Mouse (Mus musculus): ENCODE data around the gene Vmn2r112. TPM values are rescaled to one million over a fixed set of nuclear protein-coding genes. Genes with fewer than 3 reads are reported as not detected.
"Not testable (repeated sequence)": the region's sequence is repeated elsewhere in the genome, so short reads cannot be mapped to it uniquely, and the experiment has no call there.

Vmn2r112 gene
- total RNA-seq (2021) (not detected), polyA plus RNA-seq (2012; rRNA removed) (not detected in 2 replicates)
- long read RNA-seq = 0 reads

GRCm38 (mm10) chr17:22600651-22601050, at the start of gene Vmn2r112:
Gene Vmn2r112, plus strand, starts transcription at chr17:22600951.
- H3K4me1 ChIP-seq (ENCODE audit: control insufficient read depth, insufficient read depth, low read length); H3K79me2 ChIP-seq (replicated peaks; ENCODE audit: control insufficient read depth, insufficient read depth, low read length); intact Hi-C loops (cut with DNase I): not testable (repeated sequence)

DNA sequence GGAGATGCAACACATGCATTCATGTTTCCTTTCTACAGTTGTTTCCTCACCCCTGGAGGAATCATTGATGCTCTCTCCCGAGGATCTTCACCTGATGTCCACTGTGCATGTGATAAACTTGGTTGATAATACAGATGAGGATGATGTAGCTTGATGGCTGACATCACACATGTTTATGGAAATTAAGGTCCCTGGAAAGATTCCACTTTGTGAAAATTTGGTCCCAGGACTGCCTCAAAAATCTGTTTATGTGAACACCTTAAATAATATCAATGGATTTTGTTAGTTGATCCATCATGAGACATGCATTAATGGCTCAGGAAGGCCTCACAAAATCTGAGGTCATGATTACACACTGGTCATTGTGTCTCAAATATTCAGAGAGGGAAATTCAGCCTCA, 27.4 kb upstream of the Vmn2r112 start, which contains the start of gene Vmn2r111:
Gene Vmn2r111, minus strand, starts transcription at position 101 of the 400 bp plus-strand sequence.
- not testable (repeated sequence) for H3K27ac ChIP-seq

More at GRCm38 (mm10) chr17:22600651-22601050, at the start of gene Vmn2r112:
- not testable (repeated sequence) for H3K27ac ChIP-seq; H3K9ac ChIP-seq (ENCODE audit: low read depth, low read length); DNase-seq; H3K4me3 ChIP-seq; H3K27me3 ChIP-seq (ENCODE audit: control insufficient read depth, insufficient read depth, low read length); H3K36me3 ChIP-seq (ENCODE audit: control insufficient read depth, insufficient read depth, low read length)

DNA sequence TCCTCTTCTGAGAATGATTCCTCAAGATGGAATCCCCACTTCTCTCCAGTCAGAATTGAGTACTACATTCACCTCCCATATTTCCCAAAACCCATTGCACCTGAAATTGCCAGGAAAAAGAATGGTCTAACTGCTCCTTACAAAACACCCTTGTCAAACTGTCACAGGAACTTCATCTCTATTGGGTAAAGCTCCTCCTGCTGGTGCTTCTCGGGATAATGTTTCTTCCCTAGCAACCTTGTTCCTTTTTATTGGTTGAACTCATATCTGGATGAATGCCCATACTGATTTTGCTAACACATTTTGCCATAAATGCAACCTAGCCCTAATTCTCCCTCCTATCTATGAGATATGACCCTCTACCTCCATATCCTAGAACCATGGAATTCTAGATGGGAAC, 29.9 kb downstream of the Vmn2r112 start:
- Histone ChIP-seq H3K36me3 (ENCODE audit: control insufficient read depth, insufficient read depth, low read length) (no peaks in the 10 kb centered on the region), H3K4me3 (no peak overlapping the region), H3K9ac (ENCODE audit: low read depth, low read length) (no peak overlapping the region), H3K79me2 (replicated peaks; ENCODE audit: control insufficient read depth, insufficient read depth, low read length) (no peaks in the 10 kb centered on the region), H3K27me3 (ENCODE audit: control insufficient read depth, insufficient read depth, low read length) (no peaks in the 10 kb centered on the region), H3K27ac (no peak overlapping the region), H3K4me1 (ENCODE audit: control insufficient read depth, insufficient read depth, low read length) (no peaks in the 10 kb centered on the region)
- TF ChIP-seq CTCF (IDR thresholded peaks at IDR 0.05) (no peak), POLR2A (IDR thresholded peaks at IDR 0.05; ENCODE audit: insufficient read depth, low read depth, low read length) (no peak), EP300 (IDR thresholded peaks at IDR 0.05; ENCODE audit: insufficient read depth, low read depth, low read length) (no peak)
- intact Hi-C loops (cut with DNase I) = no loop called here
- WGBS = 55% methylated on average over 1 of the region's 1 CpGs
- no peak for DNase-seq

More for the DNA sequence above, 27.4 kb upstream of the Vmn2r112 start, which contains the start of gene Vmn2r111:
- H3K9ac ChIP-seq (ENCODE audit: low read depth, low read length); H3K4me1 ChIP-seq (ENCODE audit: control insufficient read depth, insufficient read depth, low read length); intact Hi-C loops (cut with DNase I); DNase-seq; H3K36me3 ChIP-seq (ENCODE audit: control insufficient read depth, insufficient read depth, low read length); H3K79me2 ChIP-seq (replicated peaks; ENCODE audit: control insufficient read depth, insufficient read depth, low read length); H3K27me3 ChIP-seq (ENCODE audit: control insufficient read depth, insufficient read depth, low read length); H3K4me3 ChIP-seq: not testable (repeated sequence)
- 21% methylated on average over 1 of the region's 1 CpGs for WGBS

Other genes starting within 250 kb of the Vmn2r112 start
- gene Zfp944, start 239.6 kb upstream of the Vmn2r112 start, total RNA-seq (2021) = 1 to 10 TPM; 4.6 to 4.9 TPM
- gene Zfp944, start 239.6 kb upstream of the Vmn2r112 start, polyA plus RNA-seq (2012; rRNA removed) = 1.4 and 2.8 TPM in 2 replicates
- 10 to 100 TPM in 1 of 2 experiments, 1 to 10 TPM in 1; 9.2 to 10.2 TPM for gene Zfp758, start 239.5 kb upstream of the Vmn2r112 start, total RNA-seq (2021)
- 0.92 and 1.5 TPM in 2 replicates for gene Zfp758, start 239.5 kb upstream of the Vmn2r112 start, polyA plus RNA-seq (2012; rRNA removed)
- 1 to 10 TPM; 2.9 to 3.3 TPM for gene Zfp946, start 176.7 kb upstream of the Vmn2r112 start, total RNA-seq (2021)
- 1.4 and 2.3 TPM in 2 replicates for gene Zfp946, start 176.7 kb upstream of the Vmn2r112 start, polyA plus RNA-seq (2012; rRNA removed)
- not detected for gene Vmn2r111, start 27.5 kb upstream of the Vmn2r112 start, total RNA-seq (2021)
- not detected in 2 replicates for gene Vmn2r111, start 27.5 kb upstream of the Vmn2r112 start, polyA plus RNA-seq (2012; rRNA removed)

Data from heart, adult 2 months (tissue).